Mouse (Mus musculus) forebrain, embryonic 13.5 days (tissue): Measurements from ENCODE around the gene Uba2. TPM values are rescaled to one million over a fixed set of nuclear protein-coding genes. Genes with fewer than 3 reads are reported as not detected.
"Not testable (repeated sequence)": the region's sequence is repeated elsewhere in the genome, so short reads cannot be mapped to it uniquely, and the experiment has no call there.

Source experiments
- ATAC-seq: fragments of 200-750 bp; cut with Nextera tagmentation; 2 replicates; pipeline ENCODE4 v1.8.0; 2017
- H3K27ac ChIP-seq: fragments of 300-500 bp; sonication (generic); 2 replicates; pipeline ENCODE4 v1.5.1; 2015; ENCODE audit warnings: inconsistent platforms, mild to moderate bottlenecking, moderate library complexity
- H3K27me3 ChIP-seq: fragments of 300-500 bp; sonication (generic); 2 replicates; pipeline ENCODE4 v1.6.1; 2015; ENCODE audit warnings: mild to moderate bottlenecking, inconsistent platforms
- H3K36me3 ChIP-seq: fragments of 300-500 bp; sonication (generic); 2 replicates; pipeline ENCODE4 v1.6.1; 2015; ENCODE audit warnings: mild to moderate bottlenecking, inconsistent platforms; ENCODE audit not compliant: poor library complexity, severe bottlenecking
- H3K4me1 ChIP-seq: fragments of 300-500 bp; sonication (generic); 2 replicates; pipeline ENCODE4 v1.6.1; 2015; ENCODE audit warnings: inconsistent platforms
- H3K4me2 ChIP-seq: fragments of 300-500 bp; sonication (generic); 2 replicates; pipeline ENCODE4 v1.6.1; 2015; ENCODE audit warnings: inconsistent platforms, mild to moderate bottlenecking, moderate library complexity
- H3K4me3 ChIP-seq: fragments of 300-500 bp; sonication (generic); 2 replicates; pipeline ENCODE4 v1.5.1; 2015; ENCODE audit warnings: mild to moderate bottlenecking, inconsistent platforms
- H3K9ac ChIP-seq: fragments of 300-500 bp; sonication (generic); 2 replicates; pipeline ENCODE4 v1.6.1; 2015; ENCODE audit warnings: mild to moderate bottlenecking, inconsistent platforms
- H3K9me3 ChIP-seq: fragments of 300-500 bp; sonication (generic); replicated peaks from 2 replicates; pipeline ENCODE4 v1.6.1; 2016; ENCODE audit warnings: inconsistent platforms
- WGBS: fragments of 180-500 bp; shearing (Covaris S2); methylation state at CpG from one replicate; pipeline ENCODE4 v1.1.7; 2015; 5-methylcytosine and 5-hydroxymethylcytosine counted together
- polyA plus RNA-seq: library from polyadenylated mRNA; unstranded; fragments of >200 nt; fragmentation: Nextera tagmentation; extraction: Ambion mirVana; gene quantifications from 2 replicates; pipeline ENCODE4 v1.2.1, GENCODE M21; 2015

The Uba2 gene
- polyA plus RNA-seq, 1 experiment from 2014 or later: 222 TPM

GRCm38 (mm10) chr7:34122987-34123720 lies 46.2 kb downstream of the Uba2 start:
- peak; percentile 59 for ATAC-seq
- Histone ChIP-seq H3K36me3 (peaks cover 21% of the 10 kb centered on the region), H3K27ac (no peak overlapping the region), H3K4me1 (no peaks in the 10 kb centered on the region; the same call in 1 of the 2 replicates), H3K4me3 (no peak overlapping the region), H3K9me3 (peaks cover 5% of the 10 kb centered on the region), H3K27me3 (no peaks in the 10 kb centered on the region), H3K9ac (no peak overlapping the region), H3K4me2 (no peak overlapping the region)
- WGBS: 89% methylated on average over 6 of the region's 6 CpGs

GRCm38 (mm10) chr7:34120636-34121035 lies 48.8 kb downstream of the Uba2 start:
- not testable (repeated sequence) for H3K4me2 ChIP-seq, H3K9me3 ChIP-seq, H3K4me3 ChIP-seq, H3K4me1 ChIP-seq, H3K27ac ChIP-seq, H3K27me3 ChIP-seq, H3K9ac ChIP-seq, ATAC-seq
- 47% methylated on average over 1 of the region's 1 CpGs for WGBS
- H3K36me3 ChIP-seq: peaks cover 34% of the 10 kb centered on the region; the same call in 1 of the 2 replicates

GRCm38 (mm10) chr7:34116601-34117000 lies 52.8 kb downstream of the Uba2 start:
- 73% methylated on average over 3 of the region's 3 CpGs for WGBS
- Histone ChIP-seq H3K9ac (no peak overlapping the region), H3K36me3 (peaks cover 70% of the 10 kb centered on the region), H3K27me3 (no peaks in the 10 kb centered on the region), H3K4me2 (no peak overlapping the region), H3K27ac (no peak overlapping the region), H3K4me1 (0 out of 2 replicates have a peak, but pooled peaks cover 5% of the 10 kb centered on the region), H3K4me3 (no peak overlapping the region), H3K9me3 (no peaks in the 10 kb centered on the region)
- no peak for ATAC-seq

GRCm38 (mm10) chr7:34109190-34109589 lies 60.2 kb downstream of the Uba2 start:
- H3K9ac ChIP-seq: no peak overlapping the region
- no peaks in the 10 kb centered on the region for H3K27me3 ChIP-seq
- no peak overlapping the region for H3K27ac ChIP-seq
- no peak overlapping the region for H3K4me3 ChIP-seq
- H3K9me3 ChIP-seq: no peaks in the 10 kb centered on the region
- no peaks in the 10 kb centered on the region for H3K4me1 ChIP-seq
- ATAC-seq: 0 out of 2 replicates have a peak, but pooled peaks have one; percentile 27
- 65% methylated on average over 5 of the region's 5 CpGs for WGBS
- H3K36me3 ChIP-seq: peaks cover 38% of the 10 kb centered on the region
- no peak overlapping the region for H3K4me2 ChIP-seq

GRCm38 (mm10) chr7:34101276-34101675 lies 68.1 kb downstream of the Uba2 start:
- no peak overlapping the region for H3K9ac ChIP-seq
- H3K4me3 ChIP-seq: no peak overlapping the region
- H3K4me2 ChIP-seq: no peak overlapping the region
- no peaks in the 10 kb centered on the region; the same call in 1 of the 2 replicates for H3K9me3 ChIP-seq
- H3K27ac ChIP-seq: no peak overlapping the region
- ATAC-seq: no peak
- no peaks in the 10 kb centered on the region for H3K36me3 ChIP-seq
- H3K27me3 ChIP-seq: no peaks in the 10 kb centered on the region
- no peaks in the 10 kb centered on the region for H3K4me1 ChIP-seq

GRCm38 (mm10) chr7:34100002-34100401 lies 69.4 kb downstream of the Uba2 start:
- Histone ChIP-seq H3K4me1 (no peaks in the 10 kb centered on the region), H3K4me2 (no peak overlapping the region), H3K27me3 (no peaks in the 10 kb centered on the region), H3K36me3 (no peaks in the 10 kb centered on the region), H3K27ac (no peak overlapping the region), H3K9me3 (no peaks in the 10 kb centered on the region; the same call in 1 of the 2 replicates), H3K4me3 (no peak overlapping the region), H3K9ac (no peak overlapping the region)
- 84% methylated on average over 2 of the region's 2 CpGs for WGBS
- no peak for ATAC-seq

- Histone ChIP-seq H3K36me3 (no peaks in the 10 kb centered on the region), H3K4me3 (no peak within 1 kb of the TSS), H3K9ac (no peak within 1 kb of the TSS), H3K27ac (no peak within 1 kb of the TSS), H3K9me3 (peaks cover 9% of the 10 kb centered on the region; the same call in 1 of the 2 replicates), H3K4me2 (no peak within 1 kb of the TSS), H3K27me3 (no peaks in the 10 kb centered on the region), H3K4me1 (no peaks in the 10 kb centered on the region)
- 71% methylated on average over 3 of the region's 3 CpGs for WGBS
- ATAC-seq: no peak
Observed at GRCm38 (mm10) chr7:34094911-34095481, 74.4 kb downstream of the Uba2 start, which contains the start of gene Scgb1b30. Gene Scgb1b30, plus strand, starts transcription at chr7:34095431.

Other genes with a start within 250 kb of the Uba2 start
- not detected in 2 replicates for gene Scgb2b26, start 224.6 kb downstream of the Uba2 start, polyA plus RNA-seq
- gene Scgb2b27, start 155.7 kb downstream of the Uba2 start, polyA plus RNA-seq: not detected in 2 replicates
- not detected in 2 replicates for gene Scgb1b27, start 148.1 kb downstream of the Uba2 start, polyA plus RNA-seq
- not detected in 2 replicates for gene Scgb1b30, start 74.2 kb downstream of the Uba2 start, polyA plus RNA-seq
- gene Wtip, start 36.3 kb downstream of the Uba2 start, polyA plus RNA-seq: 3.0 and 4.1 TPM in 2 replicates
- 85.6 and 90.0 TPM in 2 replicates for gene Pdcd2l, start 27.1 kb upstream of the Uba2 start, polyA plus RNA-seq
- 216 and 230 TPM in 2 replicates for gene Gpi1, start 60.7 kb upstream of the Uba2 start, polyA plus RNA-seq
- not detected in 2 replicates for gene Gm6096, start 81.4 kb upstream of the Uba2 start, polyA plus RNA-seq
- 25.1 and 26.0 TPM in 2 replicates for gene 4931406P16Rik, start 144.0 kb upstream of the Uba2 start, polyA plus RNA-seq
- gene Lsm14a, start 223.7 kb upstream of the Uba2 start, polyA plus RNA-seq: 95.1 and 96.0 TPM in 2 replicates